Mouse (Mus musculus): ENCODE results near the gene E130114P18Rik.

DNA sequence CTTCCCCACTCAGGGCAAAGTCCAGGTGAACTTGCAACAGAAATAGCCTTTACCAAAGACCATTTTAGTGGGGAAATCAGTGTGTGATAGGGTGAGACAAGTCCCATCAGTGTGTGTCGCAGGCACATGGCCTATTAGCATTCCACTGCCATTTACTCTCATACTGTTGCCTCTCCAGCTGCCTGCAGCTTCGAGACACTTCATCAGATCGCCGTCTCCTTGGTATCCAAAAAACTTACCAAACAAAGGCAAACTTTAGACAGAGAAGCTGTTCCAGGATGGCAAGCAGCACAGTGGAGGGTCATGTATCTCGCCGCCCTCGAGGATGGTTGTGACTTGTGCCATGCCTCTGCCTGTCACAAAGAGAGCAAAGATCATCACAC, 87.5 kb downstream of the E130114P18Rik start:
- TF ChIP-seq GATA1 (IDR thresholded peaks at IDR 0.05; ENCODE audit: borderline replicate concordance, low read length) (no peak), FLI1 (IDR thresholded peaks at IDR 0.05; ENCODE audit: low read length) (no peak)
